Mouse (Mus musculus) olfactory bulb, adult 2 months (tissue): Measurements from ENCODE around the gene Abca4.

Source experiments
- CTCF ChIP-seq: fragments of 200-500 bp; IDR thresholded peaks from 2 replicates; pipeline ENCODE4 v1.5.1; 2012; ENCODE audit warnings: low read depth, mild to moderate bottlenecking, low read length, moderate library complexity; ENCODE audit not compliant: insufficient read depth
- POLR2A ChIP-seq: fragments of 200-500 bp; IDR thresholded peaks from 2 replicates; pipeline ENCODE4 v1.6.1; 2012; ENCODE audit warnings: mild to moderate bottlenecking, low read depth, low read length, moderate library complexity; ENCODE audit not compliant: insufficient read depth

- TF ChIP-seq CTCF (no peak), POLR2A (no peak)
Measured at GRCm38 (mm10) chr3:122071769-122072168, 27.5 kb downstream of the Abca4 start.
